Mouse (Mus musculus) limb, embryonic 12.5 days (tissue): ENCODE results near the gene Rhbdl1. TPM values are rescaled to one million over a fixed set of nuclear protein-coding genes. Genes with fewer than 3 reads are reported as not detected.
A peak's percentile ranks its signal among the peaks of the same experiment; 100 is the strongest.

ENCODE experiments used
- ATAC-seq: fragments of 200-750 bp; cut with Nextera tagmentation; 2 replicates; pipeline ENCODE4 v1.8.0; 2017; ENCODE audit warnings: low read depth, moderate TSS enrichment; ENCODE audit not compliant: insufficient number of reproducible peaks, insufficient read depth, low FRiP score, low TSS enrichment
- H3K27ac ChIP-seq: fragments of 300-500 bp; sonication (generic); 2 replicates; pipeline ENCODE4 v1.5.1; 2016; ENCODE audit warnings: mild to moderate bottlenecking, moderate library complexity
- H3K27me3 ChIP-seq: fragments of 300-500 bp; sonication (generic); 2 replicates; pipeline ENCODE4 v1.6.1; 2016; ENCODE audit warnings: mild to moderate bottlenecking, moderate library complexity
- H3K36me3 ChIP-seq: fragments of 300-500 bp; sonication (generic); 2 replicates; pipeline ENCODE4 v1.6.1; 2016; ENCODE audit warnings: mild to moderate bottlenecking, moderate library complexity
- H3K4me1 ChIP-seq: fragments of 300-500 bp; sonication (generic); replicated peaks from 2 replicates; pipeline ENCODE4 v1.6.1; 2016
- H3K4me2 ChIP-seq: fragments of 300-500 bp; sonication (generic); 2 replicates; pipeline ENCODE4 v1.6.1; 2016; ENCODE audit warnings: mild to moderate bottlenecking, moderate library complexity
- H3K4me3 ChIP-seq: fragments of 300-500 bp; sonication (generic); replicated peaks from 2 replicates; pipeline ENCODE4 v1.5.1; 2016; ENCODE audit warnings: mild to moderate bottlenecking
- H3K9ac ChIP-seq: fragments of 300-500 bp; sonication (generic); replicated peaks from 2 replicates; pipeline ENCODE4 v1.6.1; 2016; ENCODE audit warnings: mild to moderate bottlenecking, moderate library complexity
- H3K9me3 ChIP-seq: fragments of 300-500 bp; sonication (generic); 2 replicates; pipeline ENCODE4 v1.6.1; 2016; ENCODE audit warnings: mild to moderate bottlenecking, moderate library complexity
- WGBS: fragments of 180-500 bp; shearing (Covaris S2); methylation state at CpG from one replicate; pipeline ENCODE4 v1.1.7; 2016; 5-methylcytosine and 5-hydroxymethylcytosine counted together
- polyA plus RNA-seq: library from polyadenylated mRNA; unstranded; fragments of >200 nt; fragmentation: Nextera tagmentation; extraction: Ambion mirVana; gene quantifications from 2 replicates; pipeline ENCODE4 v1.2.1, GENCODE M21; 2016

The Rhbdl1 gene
- polyA plus RNA-seq, 1 experiment from 2014 or later = 1.4 TPM

DNA sequence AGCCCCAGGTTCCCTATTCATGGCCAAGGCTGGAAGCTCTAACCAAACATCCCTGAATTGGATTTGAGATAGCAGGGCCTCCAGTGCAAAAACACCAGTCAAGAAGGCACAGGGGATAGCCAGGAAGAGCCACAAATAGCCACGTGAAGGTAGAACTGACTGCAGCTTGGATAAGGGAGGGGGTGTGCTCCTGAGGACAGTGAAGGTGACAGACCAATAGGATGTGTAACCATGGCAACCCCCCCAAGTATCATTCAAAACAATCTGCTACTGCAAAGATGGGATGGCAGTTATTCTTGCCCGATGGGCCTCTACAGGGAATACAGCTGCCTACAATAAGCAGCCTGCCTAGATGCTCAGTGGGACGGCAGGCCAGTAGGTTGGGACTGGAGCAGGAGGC lies 438 bp upstream of the Rhbdl1 start:
- Histone ChIP-seq H3K4me1 (peaks cover 40% of the 10 kb centered on the region), H3K4me3 (no peak overlapping the region; the same call in 1 of the 2 replicates), H3K27me3 (no peaks in the 10 kb centered on the region), H3K9me3 (no peaks in the 10 kb centered on the region), H3K36me3 (peaks cover 65% of the 10 kb centered on the region), H3K27ac (no peak overlapping the region), H3K9ac (peak overlapping the region; percentile 57; the same call in 1 of the 2 replicates), H3K4me2 (peak overlapping the region; percentile 82)
- WGBS = 61% methylated on average over 3 of the region's 3 CpGs
- no peak for ATAC-seq

DNA sequence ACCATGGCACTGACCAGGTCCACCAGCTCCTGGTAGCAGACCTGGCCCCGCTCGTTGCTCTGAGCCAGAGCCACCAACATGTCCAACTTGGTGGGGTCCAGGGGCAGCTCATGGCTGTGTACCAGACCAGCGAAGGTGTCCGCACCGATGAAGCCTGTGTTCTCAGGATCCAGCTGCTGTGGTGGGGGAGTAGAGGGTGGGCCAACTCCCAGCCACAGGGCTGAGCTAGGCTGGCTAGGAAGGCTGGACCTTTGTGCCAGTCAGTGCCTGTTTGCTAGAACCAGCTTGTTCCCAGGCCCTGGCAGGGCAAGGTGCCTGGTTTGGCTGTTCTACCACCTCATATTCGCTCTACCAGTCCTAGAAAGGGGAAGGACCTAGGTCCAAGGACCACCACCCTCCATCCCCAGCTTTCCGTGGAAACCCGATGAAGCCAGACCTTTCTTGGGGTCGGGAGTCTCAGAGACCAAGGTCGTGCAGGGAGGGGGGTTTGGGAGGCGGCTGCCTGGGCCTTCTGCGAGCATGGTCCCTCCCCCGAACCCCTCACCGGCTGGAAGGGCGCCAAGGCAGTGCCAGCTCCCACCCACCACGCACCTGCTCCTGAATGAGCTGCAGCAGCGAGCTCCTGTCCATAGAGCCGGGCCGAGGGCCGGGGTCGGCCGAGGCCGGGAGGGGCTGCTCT lies 559 bp downstream of the Rhbdl1 start:
- Histone ChIP-seq H3K36me3 (peaks cover 60% of the 10 kb centered on the region), H3K9ac (peak overlapping the region; percentile 57), H3K4me2 (peak overlapping the region; percentile 82), H3K4me1 (peaks cover 46% of the 10 kb centered on the region), H3K9me3 (no peaks in the 10 kb centered on the region), H3K27me3 (no peaks in the 10 kb centered on the region), H3K4me3 (peak overlapping the region; percentile 37), H3K27ac (no peak overlapping the region)
- WGBS = 22% methylated on average over 23 of the region's 23 CpGs
- ATAC-seq = no peak

DNA sequence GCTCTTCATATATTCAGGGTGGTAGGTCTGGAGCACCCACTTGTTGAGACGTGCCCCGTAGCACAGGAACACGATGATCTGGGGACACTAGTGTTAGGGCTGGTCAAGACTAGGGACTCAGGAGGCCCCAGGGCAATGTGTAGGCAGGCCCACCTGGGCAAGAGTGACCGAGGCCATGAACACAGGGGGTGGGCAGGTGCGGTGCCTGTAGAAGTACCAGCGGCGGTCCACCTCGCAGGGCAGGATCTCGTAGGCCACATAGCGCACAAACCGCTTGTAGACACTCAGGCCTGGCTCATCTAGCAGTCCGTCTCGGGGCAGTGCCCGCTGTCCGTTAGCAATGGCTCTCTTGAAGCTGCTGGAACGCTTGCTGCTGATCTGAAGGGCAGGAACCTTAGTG lies 1.3 kb downstream of the Rhbdl1 start:
- no peak overlapping the region for H3K27ac ChIP-seq

DNA sequence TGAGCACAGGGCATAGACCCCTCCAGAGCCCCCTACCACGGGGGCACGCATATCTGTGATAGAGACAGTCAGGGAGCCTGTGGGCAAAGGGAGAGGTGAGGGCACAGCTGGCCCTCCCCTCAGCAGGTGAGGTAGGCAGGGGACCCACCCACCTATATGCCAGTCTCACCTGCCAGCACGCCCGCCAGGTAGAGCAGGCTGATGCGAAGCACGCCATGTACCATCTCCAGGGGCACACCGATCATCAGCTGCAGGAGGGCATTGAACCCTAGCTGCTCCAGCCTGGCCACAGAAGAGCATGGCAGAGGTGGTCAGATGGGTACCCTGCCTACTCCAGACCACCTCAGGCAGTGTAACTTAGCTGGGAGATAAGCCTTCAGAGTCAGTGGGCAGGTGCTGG lies 1.8 kb downstream of the Rhbdl1 start:
- ATAC-seq = no peak
- Histone ChIP-seq H3K4me3 (0 out of 2 replicates have a peak overlapping the region, but pooled peaks have one; percentile 37), H3K9me3 (no peaks in the 10 kb centered on the region), H3K9ac (no peak overlapping the region), H3K27me3 (no peaks in the 10 kb centered on the region), H3K27ac (no peak overlapping the region), H3K4me2 (peak overlapping the region; percentile 98; the same call in 1 of the 2 replicates), H3K4me1 (peaks cover 57% of the 10 kb centered on the region), H3K36me3 (peaks cover 60% of the 10 kb centered on the region)
- 95% methylated on average over 7 of the region's 7 CpGs for WGBS

More for the DNA sequence above, 1.3 kb downstream of the Rhbdl1 start:
- H3K4me2 ChIP-seq = peak overlapping the region; percentile 98; the same call in 1 of the 2 replicates
- H3K4me3 ChIP-seq = peak overlapping the region; percentile 37; the same call in 1 of the 2 replicates
- H3K9ac ChIP-seq = no peak overlapping the region
- H3K9me3 ChIP-seq = no peaks in the 10 kb centered on the region
- no peaks in the 10 kb centered on the region for H3K27me3 ChIP-seq
- H3K36me3 ChIP-seq = peaks cover 60% of the 10 kb centered on the region
- no peak for ATAC-seq
- peaks cover 53% of the 10 kb centered on the region for H3K4me1 ChIP-seq
- 90% methylated on average over 16 of the region's 16 CpGs for WGBS

DNA sequence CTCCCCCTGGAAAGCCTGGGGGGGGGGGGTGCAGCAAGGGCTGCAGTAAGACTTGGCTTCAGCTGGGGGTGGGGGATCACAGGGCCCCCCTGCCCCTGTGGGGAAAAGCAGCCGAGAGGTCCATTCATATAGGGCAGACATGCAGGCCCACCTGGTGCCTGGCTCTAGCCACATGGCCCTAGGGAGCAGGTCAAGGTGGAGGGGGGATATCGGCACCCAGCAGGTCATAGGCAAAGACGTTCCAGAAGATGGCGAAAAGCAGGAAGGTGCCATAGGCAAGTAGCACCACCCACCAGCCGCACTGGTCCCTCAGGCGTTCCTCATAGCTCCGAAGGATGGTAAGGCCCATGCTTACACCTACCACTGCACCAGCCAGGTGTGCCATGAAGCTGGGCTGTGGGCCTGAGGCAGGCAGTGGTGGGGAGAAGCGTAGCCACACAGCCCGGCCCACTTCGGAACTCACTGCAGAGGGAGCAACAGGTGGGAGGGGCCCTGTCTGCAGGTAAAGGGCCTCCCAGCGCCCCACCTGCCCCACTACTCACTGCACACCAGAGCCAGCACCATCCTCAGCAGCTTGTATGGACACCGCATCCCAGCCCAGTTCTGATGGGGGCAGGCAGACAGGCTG lies 2.4 kb downstream of the Rhbdl1 start:
- WGBS = 88% methylated on average over 12 of the region's 12 CpGs
- H3K9me3 ChIP-seq = no peaks in the 10 kb centered on the region
- H3K4me2 ChIP-seq = peak overlapping the region; percentile 98
- H3K27ac ChIP-seq = no peak overlapping the region
- peaks cover 60% of the 10 kb centered on the region for H3K36me3 ChIP-seq
- no peak for ATAC-seq
- peaks cover 62% of the 10 kb centered on the region for H3K4me1 ChIP-seq
- H3K4me3 ChIP-seq = peak overlapping the region; percentile 74
- peak overlapping the region; percentile 83; the same call in 1 of the 2 replicates for H3K9ac ChIP-seq
- H3K27me3 ChIP-seq = no peaks in the 10 kb centered on the region

DNA sequence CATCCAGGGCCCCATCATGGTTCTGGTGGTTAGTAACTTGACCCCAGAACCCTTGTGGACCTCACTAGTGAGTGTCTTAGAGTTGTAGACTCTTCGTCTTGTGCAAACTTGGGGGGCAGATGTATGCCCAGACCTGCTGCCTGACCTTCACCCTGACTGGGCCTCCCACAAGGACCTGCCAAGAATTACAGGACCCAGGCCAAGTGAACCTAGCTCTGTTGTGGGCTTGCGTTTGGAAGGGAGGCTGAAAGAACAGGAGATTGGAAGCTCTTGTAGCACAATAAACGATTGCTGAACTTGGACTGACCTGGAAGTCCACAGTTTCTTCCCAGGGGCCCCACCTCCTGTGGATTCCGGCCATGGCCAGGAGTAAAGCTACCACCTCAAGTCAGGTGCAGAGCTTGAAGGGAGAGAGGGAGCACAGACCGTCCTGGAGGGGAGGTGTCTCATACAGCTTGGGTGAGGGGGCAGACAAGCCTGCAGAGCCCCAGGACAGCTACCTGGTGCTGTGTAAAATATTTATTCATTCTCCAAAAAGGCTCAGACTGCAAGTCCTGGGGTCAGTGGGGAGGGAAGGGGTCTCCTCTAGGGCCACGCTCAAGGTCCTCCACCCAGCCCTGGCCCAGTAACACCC lies 3.0 kb downstream of the Rhbdl1 start:
- H3K27me3 ChIP-seq = no peaks in the 10 kb centered on the region
- no peak for ATAC-seq
- peak overlapping the region; percentile 83 for H3K9ac ChIP-seq
- H3K4me2 ChIP-seq = peak overlapping the region; percentile 98
- peak overlapping the region; percentile 74 for H3K4me3 ChIP-seq
- no peaks in the 10 kb centered on the region for H3K9me3 ChIP-seq
- H3K4me1 ChIP-seq = peaks cover 66% of the 10 kb centered on the region
- H3K27ac ChIP-seq = peak overlapping the region; percentile 94
- H3K36me3 ChIP-seq = peaks cover 56% of the 10 kb centered on the region
- 48% methylated on average over 6 of the region's 6 CpGs for WGBS

DNA sequence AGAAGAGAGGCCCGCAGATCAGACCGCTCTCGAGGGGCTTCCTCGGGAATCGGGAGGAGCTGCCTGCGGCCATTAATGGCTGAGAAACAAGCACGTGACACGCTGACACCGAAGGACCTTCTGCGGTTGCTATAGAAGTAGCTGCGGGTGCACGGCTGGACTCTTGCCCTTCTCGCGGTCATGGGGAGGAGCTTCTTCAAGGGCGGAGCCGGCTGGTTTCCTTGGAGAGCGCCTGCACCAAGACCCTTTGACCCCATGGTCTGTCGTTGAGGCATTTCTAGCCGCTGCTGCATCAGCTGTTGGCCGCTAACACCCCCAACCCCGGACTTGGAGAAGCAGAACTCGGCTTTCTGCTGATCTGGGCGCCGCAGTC lies 3.8 kb downstream of the Rhbdl1 start, which contains the start of gene Stub1:
TSS of gene Stub1 (minus strand) at position 114 of the 373 bp plus-strand sequence.
- under 1% methylated on average over 24 of the region's 24 CpGs for WGBS
- H3K27me3 ChIP-seq = no peaks in the 10 kb centered on the region
- H3K4me2 ChIP-seq = peak within 1 kb of the TSS; percentile 98
- peak within 1 kb of the TSS; percentile 74 for H3K4me3 ChIP-seq
- peak within 1 kb of the TSS; percentile 94 for H3K27ac ChIP-seq
- peak within 1 kb of the TSS; percentile 83 for H3K9ac ChIP-seq
- H3K36me3 ChIP-seq = peaks cover 50% of the 10 kb centered on the region
- peaks cover 69% of the 10 kb centered on the region for H3K4me1 ChIP-seq
- ATAC-seq = no peak; the same call in 1 of the 2 replicates
- no peaks in the 10 kb centered on the region for H3K9me3 ChIP-seq

DNA sequence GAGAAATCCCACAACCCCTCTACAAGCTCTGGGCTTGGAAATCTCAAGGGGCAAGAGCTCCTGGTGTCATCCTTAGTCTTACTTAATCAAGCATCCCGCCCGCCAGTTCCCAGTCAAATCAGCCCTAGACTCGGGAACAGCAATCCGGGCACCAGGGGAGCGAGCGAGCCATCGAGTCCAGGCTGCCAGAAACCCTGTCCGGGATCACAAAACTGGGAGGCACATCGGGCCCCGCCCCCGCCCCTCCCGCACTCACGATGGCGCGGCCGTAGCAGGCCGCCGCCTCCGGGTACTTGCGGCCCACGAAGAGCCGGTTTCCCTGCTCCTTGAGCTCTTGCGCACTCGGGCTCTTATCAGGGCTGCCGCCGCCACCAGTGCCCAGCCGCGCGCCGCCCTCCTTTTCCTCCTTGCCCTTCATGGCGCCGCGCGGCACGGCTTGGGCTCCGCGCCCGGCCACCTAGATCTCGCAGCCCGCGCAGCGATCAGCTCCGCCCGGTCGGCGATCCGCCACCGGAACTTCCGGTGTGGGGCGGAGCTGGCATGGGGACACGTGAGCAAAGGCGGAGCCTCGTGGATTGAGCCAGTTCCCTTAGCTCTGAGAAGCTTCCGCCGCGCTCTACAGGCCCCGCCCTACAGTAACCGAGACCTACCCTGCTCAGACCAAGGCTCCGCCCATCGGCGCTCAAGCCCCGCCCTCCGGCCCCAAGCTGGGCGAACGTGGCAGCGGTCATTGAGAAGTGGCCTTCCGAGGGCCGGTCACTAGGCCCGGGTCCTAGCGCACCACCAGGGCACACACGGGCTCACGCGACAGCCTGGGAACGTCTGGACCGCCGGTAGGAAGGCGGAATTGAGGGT lies 4.4 kb downstream of the Rhbdl1 start:
- Histone ChIP-seq H3K27me3 (no peaks in the 10 kb centered on the region), H3K36me3 (peaks cover 49% of the 10 kb centered on the region), H3K9me3 (no peaks in the 10 kb centered on the region), H3K27ac (peak overlapping the region; percentile 94), H3K9ac (peak overlapping the region; percentile 83), H3K4me1 (peaks cover 68% of the 10 kb centered on the region), H3K4me2 (peak overlapping the region; percentile 98), H3K4me3 (peak overlapping the region; percentile 74)
- peak; percentile 90 for ATAC-seq
- WGBS = under 1% methylated on average over 76 of the region's 77 CpGs

DNA sequence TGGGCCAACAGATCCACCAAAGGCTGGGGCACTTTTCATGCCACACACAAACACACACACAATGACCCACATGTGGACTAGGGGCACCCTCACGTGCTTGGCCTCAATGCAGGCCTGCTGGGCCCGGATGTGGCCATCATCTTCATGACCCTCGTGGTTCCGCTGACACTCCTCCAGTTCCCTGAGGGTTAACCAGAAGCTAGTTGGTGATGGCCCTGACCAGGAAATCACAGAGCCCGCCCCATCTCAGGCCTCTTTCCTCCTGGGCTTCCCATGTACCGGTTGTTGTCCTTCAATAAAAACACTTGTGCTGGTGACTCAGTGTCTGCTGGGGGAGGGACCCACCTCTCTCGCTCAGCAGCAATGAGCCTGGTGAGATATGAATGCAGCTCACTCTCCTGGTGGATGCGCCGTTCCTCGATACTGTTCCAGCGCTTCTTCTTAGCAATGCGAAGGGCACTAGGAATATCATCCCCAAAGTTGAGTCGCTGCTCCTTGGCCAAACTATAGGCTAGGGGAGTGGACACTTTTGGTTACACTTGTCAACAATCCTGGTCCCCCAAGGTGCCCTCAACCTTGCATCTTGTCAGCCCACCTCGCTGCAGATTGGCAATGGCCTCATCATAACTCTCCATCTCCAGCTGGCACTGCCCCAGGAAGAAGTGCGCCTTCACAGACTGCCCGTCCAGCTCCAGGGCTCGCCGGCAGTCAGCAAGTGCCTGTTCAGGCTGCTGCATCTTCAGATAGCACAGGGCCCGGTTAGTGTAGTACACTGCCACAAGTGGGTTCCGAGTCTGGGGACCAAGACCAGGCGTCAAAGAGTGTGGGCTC lies 5.4 kb downstream of the Rhbdl1 start:
- Histone ChIP-seq H3K36me3 (peaks cover 57% of the 10 kb centered on the region), H3K9ac (peak overlapping the region; percentile 83), H3K27me3 (no peaks in the 10 kb centered on the region), H3K4me1 (peaks cover 58% of the 10 kb centered on the region), H3K27ac (peak overlapping the region; percentile 88; the same call in 1 of the 2 replicates), H3K4me2 (peak overlapping the region; percentile 98), H3K4me3 (peak overlapping the region; percentile 74), H3K9me3 (no peaks in the 10 kb centered on the region)
- no peak for ATAC-seq
- 62% methylated on average over 21 of the region's 21 CpGs for WGBS
